8 mouse cellular contexts compared by ENCODE assay signal in the genomic region with DNA sequence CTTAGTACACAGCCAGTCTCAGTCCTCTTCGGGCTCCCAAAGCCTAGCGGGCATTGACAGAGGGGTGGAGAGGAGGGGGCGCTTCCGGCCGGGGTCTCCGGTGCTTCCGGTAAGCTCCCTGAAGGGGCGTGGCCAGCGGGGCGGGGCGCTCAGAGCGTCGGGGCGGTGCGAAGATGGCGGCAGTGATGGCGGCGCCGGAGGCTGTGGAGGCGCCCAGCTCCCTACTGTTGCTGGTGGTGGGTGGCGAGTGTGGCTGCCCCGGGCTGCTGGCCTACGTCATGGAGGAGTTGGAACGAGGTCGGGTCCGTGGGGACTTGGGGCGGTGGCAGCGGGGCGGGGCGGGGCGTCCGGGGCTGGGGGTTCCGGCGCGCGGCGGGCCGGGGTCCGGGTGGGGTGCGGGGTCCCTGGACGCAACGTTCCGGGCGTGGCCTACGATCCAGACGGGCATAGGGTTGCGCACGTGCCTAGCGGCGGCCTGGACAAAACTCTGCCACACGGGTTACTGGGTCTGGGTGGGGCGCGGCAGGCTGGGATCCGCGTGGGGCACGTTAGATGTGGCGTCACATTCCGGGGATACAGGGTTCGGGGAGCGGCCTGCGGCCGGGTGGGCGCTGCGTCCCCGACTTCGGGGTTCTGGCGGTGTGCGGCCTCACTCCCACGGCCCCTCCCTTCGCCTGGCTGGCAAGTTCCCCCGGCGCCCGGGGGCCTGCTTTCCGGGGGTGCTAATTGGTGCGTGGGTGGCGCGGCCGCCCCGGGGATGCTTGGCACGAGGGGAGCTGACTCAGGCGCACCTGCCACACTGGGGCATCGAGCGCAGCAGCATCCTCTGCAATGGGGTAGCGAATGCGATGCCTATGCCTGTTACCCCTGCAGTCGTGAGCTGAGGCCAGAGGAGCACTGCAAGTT. TPM values are rescaled to one million over a fixed set of nuclear protein-coding genes. Genes with fewer than 3 reads are reported as not detected.
A peak's percentile ranks its signal among the peaks of the same experiment; 100 is the strongest.
DNase-seq lines count a peak whose midpoint lies in the region.

A gene (plus strand): TSS at position 102 of the 906 bp plus-strand sequence.

- H3K36me3 ChIP-seq in hindbrain, embryonic 10.5 days = peaks cover 21% of the 10 kb centered on the region

- under 1% methylated on average over 86 of the region's 86 CpGs for WGBS in hindbrain, embryonic 10.5 days

- H3K4me1 ChIP-seq in hindbrain, embryonic 10.5 days (replicated peaks) = peaks cover 22% of the 10 kb centered on the region

- DNase-seq in MN1 (ENCODE audit: low spot score) = peak; percentile 95
- DNase-seq in cerebellum, adult 9-10 months = peak; percentile 81
- DNase-seq in frontal cortex, adult 2 months (ENCODE audit: extremely low spot score in 1 of 2, low spot score in 1 of 2) = peak; percentile 58 to 85
- DNase-seq in hindbrain, embryonic 10.5 days (ENCODE audit: low spot score) = peak; percentile 92
- peak; percentile 84 to 90 for DNase-seq in layer of hippocampus, postnatal 14 days (ENCODE audit: low spot score in 2 of 2)
- peak; percentile 85 for DNase-seq in lung, postnatal 10 days
- peak; percentile 65 for DNase-seq in ovary, postnatal 14 days (ENCODE audit: low spot score)
- peak; percentile 95 for DNase-seq in thymus, postnatal 14 days

- H3K9me3 ChIP-seq in hindbrain, embryonic 10.5 days = no peaks in the 10 kb centered on the region

- peak within 1 kb of the TSS; percentile 98 for H3K4me3 ChIP-seq in hindbrain, embryonic 10.5 days

- peak within 1 kb of the TSS; percentile 98 for H3K27ac ChIP-seq in hindbrain, embryonic 10.5 days

- H3K27me3 ChIP-seq in hindbrain, embryonic 10.5 days (ENCODE audit: insufficient read depth, poor library complexity, severe bottlenecking) = peaks cover 15% of the 10 kb centered on the region; the same call in 1 of the 2 replicates

RNA-seq across cellular contexts. Expression of the gene that starts here (rescaled TPM):
- 64.9 and 66.1 TPM in 2 replicates for polyA plus RNA-seq in frontal cortex, adult 2 months (2012; rRNA removed)
- 66.6 and 74.5 TPM in 2 replicates for polyA plus RNA-seq in hindbrain, embryonic 10.5 days (2016; fragmentation: Nextera tagmentation; extraction: Ambion mirVana)
- 10 to 100 TPM; 73.2 to 77.0 TPM for total RNA-seq in layer of hippocampus, postnatal 14 days (2021)

Comparison
In these comparisons a context has a peak if more than half of its experiments do, and no peak if none do; other contexts are left out.
1. Peak in every context shown above with its lines: DNase-seq, H3K4me3 ChIP-seq and H3K27ac ChIP-seq.